Mouse (Mus musculus): ENCODE results near the gene St6galnac1. TPM values are rescaled to one million over a fixed set of nuclear protein-coding genes. Genes with fewer than 3 reads are reported as not detected.

Gene St6galnac1
- 1 to 10 TPM in 1 of 2 experiments, not detected in 1; 1.2 TPM for polyA plus RNA-seq (2017; shearing (Covaris generic))

GRCm38 (mm10) chr11:116775407-116775806 is at the start of gene St6galnac1:
Gene St6galnac1, minus strand, starts transcription at chr11:116775507.

Other genes starting within 250 kb of the St6galnac1 start
- gene Sphk1, start 244.6 kb downstream of the St6galnac1 start, polyA plus RNA-seq (2017; shearing (Covaris generic)), result under 1 TPM; 0.32 to 0.64 TPM
- 10 to 100 TPM in 1 of 2 experiments, 1 to 10 TPM in 1; 7.3 to 11.6 TPM for gene Ube2o, start 194.1 kb downstream of the St6galnac1 start, polyA plus RNA-seq (2017; shearing (Covaris generic))
- gene Aanat, start 189.1 kb downstream of the St6galnac1 start, polyA plus RNA-seq (2017; shearing (Covaris generic)), result not detected
- 10 to 100 TPM in 1 of 2 experiments, 1 to 10 TPM in 1; 8.6 to 18.0 TPM for gene Rhbdf2, start 148.5 kb downstream of the St6galnac1 start, polyA plus RNA-seq (2017; shearing (Covaris generic))
- not detected for gene Prcd, start 122.0 kb downstream of the St6galnac1 start, polyA plus RNA-seq (2017; shearing (Covaris generic))
- under 1 TPM; 0.18 to 0.38 TPM for gene Cygb, start 121.2 kb downstream of the St6galnac1 start, polyA plus RNA-seq (2017; shearing (Covaris generic))
- gene Mxra7, start 52.5 kb upstream of the St6galnac1 start, polyA plus RNA-seq (2017; shearing (Covaris generic)), result under 1 TPM in 1 of 2 experiments, not detected in 1; 0.30 TPM
- 100 to 1,000 TPM; 199 to 221 TPM for gene Mettl23, start 67.8 kb upstream of the St6galnac1 start, polyA plus RNA-seq (2017; shearing (Covaris generic))
- gene Jmjd6, start 67.9 kb upstream of the St6galnac1 start, polyA plus RNA-seq (2017; shearing (Covaris generic)), result 10 to 100 TPM; 59.5 to 75.9 TPM
- 10 to 100 TPM; 16.6 to 29.2 TPM for gene Mfsd11, start 76.9 kb upstream of the St6galnac1 start, polyA plus RNA-seq (2017; shearing (Covaris generic))
- gene Srsf2, start 77.6 kb upstream of the St6galnac1 start, polyA plus RNA-seq (2017; shearing (Covaris generic)), result 100 to 1,000 TPM; 392 to 409 TPM
- gene Mgat5b, start 143.4 kb upstream of the St6galnac1 start, polyA plus RNA-seq (2017; shearing (Covaris generic)), result not detected